Mouse (Mus musculus) limb, embryonic 15.5 days (tissue): Measurements from ENCODE around the gene Wnt10b. TPM values are rescaled to one million over a fixed set of nuclear protein-coding genes. Genes with fewer than 3 reads are reported as not detected.

Experiments used
- ATAC-seq: fragments of 200-750 bp; cut with Nextera tagmentation; 2 replicates; pipeline ENCODE4 v1.8.0; 2017; ENCODE audit warnings: low read depth, moderate TSS enrichment; ENCODE audit not compliant: insufficient number of reproducible peaks, low FRiP score, low TSS enrichment
- H3K27ac ChIP-seq: fragments of 300-500 bp; sonication (generic); 2 replicates; pipeline ENCODE4 v1.5.1; 2015; ENCODE audit warnings: moderate library complexity, mild to moderate bottlenecking, inconsistent platforms
- H3K27me3 ChIP-seq: fragments of 300-500 bp; sonication (generic); 2 replicates; pipeline ENCODE4 v1.6.1; 2015; ENCODE audit warnings: inconsistent platforms
- H3K36me3 ChIP-seq: fragments of 300-500 bp; sonication (generic); 2 replicates; pipeline ENCODE4 v1.6.1; 2015; ENCODE audit warnings: inconsistent platforms
- H3K4me1 ChIP-seq: fragments of 300-500 bp; sonication (generic); 2 replicates; pipeline ENCODE4 v1.6.1; 2015; ENCODE audit warnings: inconsistent platforms
- H3K4me2 ChIP-seq: fragments of 300-500 bp; sonication (generic); 2 replicates; pipeline ENCODE4 v1.6.1; 2015; ENCODE audit warnings: mild to moderate bottlenecking, inconsistent platforms
- H3K4me3 ChIP-seq: fragments of 300-500 bp; sonication (generic); 2 replicates; pipeline ENCODE4 v1.5.1; 2015; ENCODE audit warnings: mild to moderate bottlenecking, inconsistent platforms
- H3K9ac ChIP-seq: fragments of 300-500 bp; sonication (generic); 2 replicates; pipeline ENCODE4 v1.6.1; 2015; ENCODE audit warnings: inconsistent platforms
- H3K9me3 ChIP-seq: fragments of 300-500 bp; sonication (generic); 2 replicates; pipeline ENCODE4 v1.6.1; 2016; ENCODE audit warnings: inconsistent platforms
- WGBS: fragments of 180-500 bp; shearing (Covaris S2); methylation state at CpG from one replicate; pipeline ENCODE4 v1.1.7; 2015; 5-methylcytosine and 5-hydroxymethylcytosine counted together
- polyA plus RNA-seq: library from polyadenylated mRNA; unstranded; fragments of >200 nt; fragmentation: Nextera tagmentation; extraction: Ambion mirVana; gene quantifications from 2 replicates; pipeline ENCODE4 v1.2.1, GENCODE M21; 2015

The Wnt10b gene
- polyA plus RNA-seq, 1 experiment from 2014 or later: 7.0 TPM

GRCm38 (mm10) chr15:98792233-98793020 is 14.5 kb upstream of the Wnt10b start:
- H3K9ac ChIP-seq: no peak overlapping the region

GRCm38 (mm10) chr15:98791771-98792170 is 13.8 kb upstream of the Wnt10b start:
- H3K9me3 ChIP-seq: no peaks in the 10 kb centered on the region
- H3K36me3 ChIP-seq: no peaks in the 10 kb centered on the region
- no peak overlapping the region for H3K9ac ChIP-seq
- no peak overlapping the region for H3K27ac ChIP-seq
- no peak for ATAC-seq
- no peak overlapping the region for H3K4me2 ChIP-seq
- 2% methylated on average over 23 of the region's 23 CpGs for WGBS
- H3K27me3 ChIP-seq: peaks cover 98% of the 10 kb centered on the region
- peak overlapping the region; percentile 35 for H3K4me3 ChIP-seq
- H3K4me1 ChIP-seq: peaks cover 43% of the 10 kb centered on the region

More at GRCm38 (mm10) chr15:98792233-98793020, 14.5 kb upstream of the Wnt10b start:
- Histone ChIP-seq H3K27ac (no peak overlapping the region), H3K4me2 (peak overlapping the region; percentile 52), H3K27me3 (peaks cover 99% of the 10 kb centered on the region), H3K9me3 (no peaks in the 10 kb centered on the region), H3K4me1 (peaks cover 47% of the 10 kb centered on the region), H3K36me3 (no peaks in the 10 kb centered on the region), H3K4me3 (peak overlapping the region; percentile 35)
- no peak for ATAC-seq
- under 1% methylated on average over 75 of the region's 75 CpGs for WGBS

GRCm38 (mm10) chr15:98791221-98791620 is 13.3 kb upstream of the Wnt10b start:
- ATAC-seq: no peak
- Histone ChIP-seq H3K36me3 (no peaks in the 10 kb centered on the region), H3K4me3 (peak overlapping the region; percentile 21), H3K4me1 (peaks cover 40% of the 10 kb centered on the region), H3K27ac (no peak overlapping the region), H3K9ac (no peak overlapping the region), H3K27me3 (peaks cover 98% of the 10 kb centered on the region), H3K4me2 (peak overlapping the region; percentile 38), H3K9me3 (no peaks in the 10 kb centered on the region)
- 2% methylated on average over 12 of the region's 12 CpGs for WGBS

- WGBS: under 1% methylated on average over 23 of the region's 23 CpGs
- Histone ChIP-seq H3K4me1 (peaks cover 40% of the 10 kb centered on the region), H3K4me2 (peak overlapping the region; percentile 38), H3K36me3 (no peaks in the 10 kb centered on the region), H3K9me3 (no peaks in the 10 kb centered on the region), H3K27me3 (peaks cover 95% of the 10 kb centered on the region), H3K27ac (no peak overlapping the region), H3K4me3 (peak overlapping the region; percentile 21), H3K9ac (no peak overlapping the region)
- ATAC-seq: no peak
These were observed 12.8 kb upstream of the Wnt10b start for GRCm38 (mm10) chr15:98790761-98791160.

- ATAC-seq: 0 out of 2 replicates have a peak, but pooled peaks have one; percentile 22
- no peak within 1 kb of the TSS for H3K9ac ChIP-seq
- no peaks in the 10 kb centered on the region for H3K36me3 ChIP-seq
- peak within 1 kb of the TSS; percentile 38 for H3K4me2 ChIP-seq
- 4% methylated on average over 46 of the region's 51 CpGs for WGBS
- H3K9me3 ChIP-seq: no peaks in the 10 kb centered on the region
- no peak within 1 kb of the TSS for H3K27ac ChIP-seq
- peak within 1 kb of the TSS; percentile 21 for H3K4me3 ChIP-seq
- peaks cover 90% of the 10 kb centered on the region for H3K27me3 ChIP-seq
- H3K4me1 ChIP-seq: peaks cover 40% of the 10 kb centered on the region
These were observed 11.9 kb upstream of the Wnt10b start, which contains the start of gene Wnt1 for GRCm38 (mm10) chr15:98789661-98790535. Gene Wnt1, plus strand, starts transcription at chr15:98789857.

GRCm38 (mm10) chr15:98788972-98789660 is 11.2 kb upstream of the Wnt10b start:
- no peaks in the 10 kb centered on the region for H3K9me3 ChIP-seq
- H3K4me3 ChIP-seq: peak overlapping the region; percentile 17; the same call in 1 of the 2 replicates
- peaks cover 40% of the 10 kb centered on the region for H3K4me1 ChIP-seq
- ATAC-seq: no peak
- no peak overlapping the region for H3K27ac ChIP-seq
- peaks cover 84% of the 10 kb centered on the region for H3K27me3 ChIP-seq
- H3K9ac ChIP-seq: no peak overlapping the region
- 13% methylated on average over 24 of the region's 24 CpGs for WGBS
- H3K36me3 ChIP-seq: no peaks in the 10 kb centered on the region
- H3K4me2 ChIP-seq: peak overlapping the region; percentile 19; the same call in 1 of the 2 replicates

GRCm38 (mm10) chr15:98787930-98788329 is 10.0 kb upstream of the Wnt10b start:
- Histone ChIP-seq H3K9ac (no peak overlapping the region), H3K4me2 (no peak overlapping the region), H3K27me3 (peaks cover 74% of the 10 kb centered on the region), H3K9me3 (no peaks in the 10 kb centered on the region), H3K4me1 (peaks cover 35% of the 10 kb centered on the region), H3K36me3 (no peaks in the 10 kb centered on the region), H3K27ac (no peak overlapping the region), H3K4me3 (no peak overlapping the region)
- 26% methylated on average over 4 of the region's 4 CpGs for WGBS
- no peak for ATAC-seq

GRCm38 (mm10) chr15:98785744-98786143 is 7.8 kb upstream of the Wnt10b start:
- Histone ChIP-seq H3K9me3 (no peaks in the 10 kb centered on the region), H3K4me2 (no peak overlapping the region), H3K4me3 (no peak overlapping the region), H3K4me1 (peaks cover 15% of the 10 kb centered on the region), H3K27ac (no peak overlapping the region), H3K36me3 (no peaks in the 10 kb centered on the region), H3K9ac (no peak overlapping the region), H3K27me3 (peaks cover 69% of the 10 kb centered on the region)
- 38% methylated on average over 7 of the region's 7 CpGs for WGBS
- no peak for ATAC-seq

- WGBS: 27% methylated on average over 6 of the region's 6 CpGs
- Histone ChIP-seq H3K9me3 (no peaks in the 10 kb centered on the region), H3K9ac (no peak overlapping the region), H3K4me3 (no peak overlapping the region), H3K4me2 (no peak overlapping the region), H3K27me3 (peaks cover 72% of the 10 kb centered on the region), H3K4me1 (peaks cover 40% of the 10 kb centered on the region), H3K36me3 (no peaks in the 10 kb centered on the region), H3K27ac (no peak overlapping the region)
- ATAC-seq: no peak
These were observed 3.2 kb upstream of the Wnt10b start for GRCm38 (mm10) chr15:98781166-98781565.

GRCm38 (mm10) chr15:98780573-98780972 is 2.6 kb upstream of the Wnt10b start:
- Histone ChIP-seq H3K27me3 (peaks cover 74% of the 10 kb centered on the region), H3K9me3 (no peaks in the 10 kb centered on the region), H3K4me2 (no peak overlapping the region), H3K4me3 (no peak overlapping the region), H3K36me3 (no peaks in the 10 kb centered on the region), H3K4me1 (peaks cover 46% of the 10 kb centered on the region), H3K27ac (no peak overlapping the region), H3K9ac (no peak overlapping the region)
- WGBS: 7% methylated on average over 13 of the region's 13 CpGs
- peak; percentile 21; the same call in 1 of the 2 replicates for ATAC-seq

GRCm38 (mm10) chr15:98780075-98780474 is 2.1 kb upstream of the Wnt10b start:
- Histone ChIP-seq H3K4me1 (peaks cover 49% of the 10 kb centered on the region), H3K9ac (no peak overlapping the region), H3K9me3 (no peaks in the 10 kb centered on the region), H3K27me3 (peaks cover 77% of the 10 kb centered on the region), H3K4me2 (no peak overlapping the region), H3K36me3 (no peaks in the 10 kb centered on the region), H3K4me3 (no peak overlapping the region), H3K27ac (0 out of 2 replicates have a peak overlapping the region, but pooled peaks have one; percentile 38)
- ATAC-seq: no peak
- 4% methylated on average over 8 of the region's 8 CpGs for WGBS
